Mouse (Mus musculus): Measurements from ENCODE around the gene Nop53. TPM values are rescaled to one million over a fixed set of nuclear protein-coding genes. Genes with fewer than 3 reads are reported as not detected.
A peak's percentile ranks its signal among the peaks of the same experiment; 100 is the strongest.

Nop53 gene
- total and polyA plus RNA-seq, 2 experiments from 2014 or later: 81.6 to 128 TPM

DNA sequence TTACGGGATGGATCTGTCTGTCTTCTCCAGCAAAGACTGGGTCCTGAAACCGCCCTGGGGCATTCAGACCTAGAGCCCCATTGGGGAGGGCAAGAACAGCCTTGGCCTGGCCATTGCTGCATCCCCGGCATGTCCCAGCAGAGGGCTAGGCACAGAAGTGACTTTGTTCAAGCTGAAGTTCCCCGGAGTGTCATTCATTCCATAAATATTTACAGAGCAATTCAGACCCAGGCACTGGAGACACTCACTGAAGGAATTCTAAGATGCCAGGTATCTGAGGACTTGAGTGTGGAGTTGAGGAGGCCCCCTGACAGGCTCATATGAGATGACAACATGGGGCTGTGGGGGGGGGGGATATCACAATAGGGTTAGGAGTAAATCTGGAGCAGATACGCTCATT lies 10.3 kb upstream of the Nop53 start:
- Histone ChIP-seq H3K27ac (ENCODE audit: low read depth) (peak overlapping the region; percentile 82), H3K27me3 (ENCODE audit: control insufficient read depth, insufficient read depth, low read length) (no peaks in the 10 kb centered on the region), H3K36me3 (replicated peaks; ENCODE audit: control insufficient read depth, insufficient read depth, low read length) (peaks cover 69% of the 10 kb centered on the region), H3K4me1 (ENCODE audit: control insufficient read depth, insufficient read depth) (no peaks in the 10 kb centered on the region), H3K9ac (replicated peaks; ENCODE audit: low read depth, low read length) (no peak overlapping the region), H3K4me2 (ENCODE audit: low read depth, low read length) (no peak overlapping the region), H3K9me3 (replicated peaks; ENCODE audit: control insufficient read depth, low read length) (no peaks in the 10 kb centered on the region), H3K4me3 (ENCODE audit: low read depth, low read length) (no peak overlapping the region)
- DNase-seq (ENCODE audit: low spot score) (peak; percentile 26), ATAC-seq (ENCODE audit: insufficient read depth, low read depth) (no peak)
- TF ChIP-seq EP300 (IDR thresholded peaks at IDR 0.05; ENCODE audit: low read depth): no peak
- TF ChIP-seq CTCF (IDR thresholded peaks at IDR 0.05; ENCODE audit: low read depth): peak; percentile 18; the same call in 1 of the 2 replicates
- WGBS: 48% methylated on average over 5 of the region's 5 CpGs

GRCm38 (mm10) chr7:15955509-15955908 lies 9.6 kb upstream of the Nop53 start:
- H3K4me1 ChIP-seq (ENCODE audit: control insufficient read depth, insufficient read depth): no peaks in the 10 kb centered on the region
- peak overlapping the region; percentile 82 for H3K27ac ChIP-seq (ENCODE audit: low read depth)
- no peak for DNase-seq (ENCODE audit: low spot score)
- 34% methylated on average over 7 of the region's 7 CpGs for WGBS
- H3K27me3 ChIP-seq (ENCODE audit: control insufficient read depth, insufficient read depth, low read length): no peaks in the 10 kb centered on the region
- ATAC-seq (ENCODE audit: insufficient read depth, low read depth): peak; percentile 27
- TF ChIP-seq CTCF (IDR thresholded peaks at IDR 0.05; ENCODE audit: low read depth): no peak
- H3K36me3 ChIP-seq (replicated peaks; ENCODE audit: control insufficient read depth, insufficient read depth, low read length): peaks cover 76% of the 10 kb centered on the region
- H3K9me3 ChIP-seq (replicated peaks; ENCODE audit: control insufficient read depth, low read length): no peaks in the 10 kb centered on the region
- no peak overlapping the region for H3K9ac ChIP-seq (replicated peaks; ENCODE audit: low read depth, low read length)
- no peak overlapping the region for H3K4me3 ChIP-seq (ENCODE audit: low read depth, low read length)
- H3K4me2 ChIP-seq (ENCODE audit: low read depth, low read length): 0 out of 2 replicates have a peak overlapping the region, but pooled peaks have one; percentile 20

- Histone ChIP-seq H3K27me3 (ENCODE audit: control insufficient read depth, insufficient read depth, low read length) (no peaks in the 10 kb centered on the region), H3K4me1 (ENCODE audit: control insufficient read depth, insufficient read depth) (no peaks in the 10 kb centered on the region), H3K4me2 (ENCODE audit: low read depth, low read length) (0 out of 2 replicates have a peak overlapping the region, but pooled peaks have one; percentile 20), H3K36me3 (replicated peaks; ENCODE audit: control insufficient read depth, insufficient read depth, low read length) (peaks cover 79% of the 10 kb centered on the region), H3K4me3 (ENCODE audit: low read depth, low read length) (no peak overlapping the region), H3K9ac (replicated peaks; ENCODE audit: low read depth, low read length) (no peak overlapping the region), H3K9me3 (replicated peaks; ENCODE audit: control insufficient read depth, low read length) (no peaks in the 10 kb centered on the region), H3K27ac (ENCODE audit: low read depth) (peak overlapping the region; percentile 82)
- ATAC-seq (ENCODE audit: insufficient read depth, low read depth) (peak; percentile 76), DNase-seq (ENCODE audit: low spot score) (peak; percentile 75)
- peak; percentile 96 for TF ChIP-seq EP300 (IDR thresholded peaks at IDR 0.05; ENCODE audit: low read depth)
- no peak for TF ChIP-seq CTCF (IDR thresholded peaks at IDR 0.05; ENCODE audit: low read depth)
- WGBS: 15% methylated on average over 17 of the region's 21 CpGs
Measured at GRCm38 (mm10) chr7:15954978-15955443, 9.1 kb upstream of the Nop53 start.

GRCm38 (mm10) chr7:15954436-15954835 lies 8.6 kb upstream of the Nop53 start:
- no peak overlapping the region for H3K9ac ChIP-seq (replicated peaks; ENCODE audit: low read depth, low read length)
- H3K36me3 ChIP-seq (replicated peaks; ENCODE audit: control insufficient read depth, insufficient read depth, low read length): peaks cover 79% of the 10 kb centered on the region
- TF ChIP-seq EP300 (IDR thresholded peaks at IDR 0.05; ENCODE audit: low read depth) (no peak), CTCF (IDR thresholded peaks at IDR 0.05; ENCODE audit: low read depth) (no peak)
- peak; percentile 6; the same call in 1 of the 2 replicates for ATAC-seq (ENCODE audit: insufficient read depth, low read depth)
- no peak overlapping the region for H3K4me3 ChIP-seq (ENCODE audit: low read depth, low read length)
- peak overlapping the region; percentile 40 for H3K27ac ChIP-seq (ENCODE audit: low read depth)
- H3K4me2 ChIP-seq (ENCODE audit: low read depth, low read length): no peak overlapping the region
- 70% methylated on average over 7 of the region's 7 CpGs for WGBS
- no peaks in the 10 kb centered on the region for H3K9me3 ChIP-seq (replicated peaks; ENCODE audit: control insufficient read depth, low read length)
- no peaks in the 10 kb centered on the region for H3K4me1 ChIP-seq (ENCODE audit: control insufficient read depth, insufficient read depth)
- no peak for DNase-seq (ENCODE audit: low spot score)
- H3K27me3 ChIP-seq (ENCODE audit: control insufficient read depth, insufficient read depth, low read length): no peaks in the 10 kb centered on the region

- peaks cover 73% of the 10 kb centered on the region for H3K36me3 ChIP-seq (replicated peaks; ENCODE audit: control insufficient read depth, insufficient read depth, low read length)
- no peaks in the 10 kb centered on the region for H3K27me3 ChIP-seq (ENCODE audit: control insufficient read depth, insufficient read depth, low read length)
- no peak overlapping the region for H3K4me3 ChIP-seq (ENCODE audit: low read depth, low read length)
- no peak overlapping the region for H3K27ac ChIP-seq (ENCODE audit: low read depth)
- no peak for ATAC-seq (ENCODE audit: insufficient read depth, low read depth)
- 81% methylated on average over 13 of the region's 13 CpGs for WGBS
- no peaks in the 10 kb centered on the region for H3K4me1 ChIP-seq (ENCODE audit: control insufficient read depth, insufficient read depth)
- H3K9me3 ChIP-seq (replicated peaks; ENCODE audit: control insufficient read depth, low read length): no peaks in the 10 kb centered on the region
- H3K4me2 ChIP-seq (ENCODE audit: low read depth, low read length): no peak overlapping the region
- H3K9ac ChIP-seq (replicated peaks; ENCODE audit: low read depth, low read length): no peak overlapping the region
- TF ChIP-seq EP300 (IDR thresholded peaks at IDR 0.05; ENCODE audit: low read depth) (no peak), CTCF (IDR thresholded peaks at IDR 0.05; ENCODE audit: low read depth) (peak; percentile 38)
- no peak for DNase-seq (ENCODE audit: low spot score)
Measured at GRCm38 (mm10) chr7:15953307-15954074, 7.6 kb upstream of the Nop53 start.
